Mouse (Mus musculus) embryonic fibroblast, embryonic 13.5 days (primary cell): ENCODE data around the gene Gm20721.

ENCODE experiments used
- CTCF ChIP-seq: IDR thresholded peaks from 2 replicates; pipeline ENCODE4 v1.5.1; 2011; ENCODE audit warnings: mild to moderate bottlenecking, control low read depth, low read length, moderate library complexity, borderline replicate concordance; ENCODE audit not compliant: insufficient read depth
- POLR2A ChIP-seq: IDR thresholded peaks from 2 replicates; pipeline ENCODE4 v1.6.1; 2011; ENCODE audit warnings: low read depth, mild to moderate bottlenecking, control low read depth, low read length, moderate library complexity

- TF ChIP-seq CTCF = no peak
- no peak for TF ChIP-seq POLR2A
Measured at GRCm38 (mm10) chr2:174344996-174345395, 1.5 kb downstream of the Gm20721 start.
